Mouse (Mus musculus): ENCODE results near the gene Fezf2. TPM values are rescaled to one million over a fixed set of nuclear protein-coding genes. Genes with fewer than 3 reads are reported as not detected.

The Fezf2 gene
- polyA plus RNA-seq, 1 experiment from 2014 or later: not detected

GRCm38 (mm10) chr14:12337998-12338809, 9.8 kb downstream of the Fezf2 start:
- Histone ChIP-seq H3K27me3 (replicated peaks; ENCODE audit: control insufficient read depth, insufficient read depth, low read length) (peaks cover 72% of the 10 kb centered on the region), H3K4me1 (ENCODE audit: control insufficient read depth, insufficient read depth, low read length) (0 out of 2 replicates have a peak, but pooled peaks cover 3% of the 10 kb centered on the region), H3K9ac (ENCODE audit: low read depth, low read length) (no peak overlapping the region), H3K27ac (ENCODE audit: low read length) (no peak overlapping the region), H3K4me2 (ENCODE audit: low read depth, low read length) (no peak overlapping the region), H3K9me3 (ENCODE audit: control insufficient read depth, low read length) (no peaks in the 10 kb centered on the region), H3K4me3 (ENCODE audit: low read length) (no peak overlapping the region), H3K36me3 (ENCODE audit: control insufficient read depth, insufficient read depth, low read length) (no peaks in the 10 kb centered on the region)
- no peak for ATAC-seq
- 2% methylated on average over 16 of the region's 16 CpGs for WGBS

- Histone ChIP-seq H3K27me3 (replicated peaks; ENCODE audit: control insufficient read depth, insufficient read depth, low read length) (peaks cover 65% of the 10 kb centered on the region), H3K4me1 (ENCODE audit: control insufficient read depth, insufficient read depth, low read length) (0 out of 2 replicates have a peak, but pooled peaks cover 3% of the 10 kb centered on the region), H3K9me3 (ENCODE audit: control insufficient read depth, low read length) (no peaks in the 10 kb centered on the region), H3K9ac (ENCODE audit: low read depth, low read length) (no peak overlapping the region), H3K36me3 (ENCODE audit: control insufficient read depth, insufficient read depth, low read length) (no peaks in the 10 kb centered on the region), H3K4me2 (ENCODE audit: low read depth, low read length) (no peak overlapping the region), H3K4me3 (ENCODE audit: low read length) (no peak overlapping the region), H3K27ac (ENCODE audit: low read length) (no peak overlapping the region)
- 8% methylated on average over 8 of the region's 8 CpGs for WGBS
- ATAC-seq: no peak
These were observed 10.5 kb downstream of the Fezf2 start for GRCm38 (mm10) chr14:12337421-12337997.

- no peaks in the 10 kb centered on the region for H3K9me3 ChIP-seq (ENCODE audit: control insufficient read depth, low read length)
- H3K27me3 ChIP-seq (replicated peaks; ENCODE audit: control insufficient read depth, insufficient read depth, low read length): peaks cover 41% of the 10 kb centered on the region
- 43% methylated on average over 7 of the region's 7 CpGs for WGBS
- H3K36me3 ChIP-seq (ENCODE audit: control insufficient read depth, insufficient read depth, low read length): no peaks in the 10 kb centered on the region
- no peak overlapping the region for H3K9ac ChIP-seq (ENCODE audit: low read depth, low read length)
- no peak overlapping the region for H3K4me3 ChIP-seq (ENCODE audit: low read length)
- H3K4me2 ChIP-seq (ENCODE audit: low read depth, low read length): no peak overlapping the region
- H3K4me1 ChIP-seq (ENCODE audit: control insufficient read depth, insufficient read depth, low read length): no peaks in the 10 kb centered on the region
- no peak for ATAC-seq
- H3K27ac ChIP-seq (ENCODE audit: low read length): no peak overlapping the region
These were observed 13.1 kb downstream of the Fezf2 start for GRCm38 (mm10) chr14:12334925-12335324.

GRCm38 (mm10) chr14:12333622-12334021, 14.4 kb downstream of the Fezf2 start:
- Histone ChIP-seq H3K9ac (ENCODE audit: low read depth, low read length) (no peak overlapping the region), H3K27ac (ENCODE audit: low read length) (no peak overlapping the region), H3K36me3 (ENCODE audit: control insufficient read depth, insufficient read depth, low read length) (no peaks in the 10 kb centered on the region), H3K27me3 (replicated peaks; ENCODE audit: control insufficient read depth, insufficient read depth, low read length) (peaks cover 31% of the 10 kb centered on the region), H3K4me3 (ENCODE audit: low read length) (no peak overlapping the region), H3K4me1 (ENCODE audit: control insufficient read depth, insufficient read depth, low read length) (no peaks in the 10 kb centered on the region), H3K9me3 (ENCODE audit: control insufficient read depth, low read length) (no peaks in the 10 kb centered on the region), H3K4me2 (ENCODE audit: low read depth, low read length) (no peak overlapping the region)
- ATAC-seq: no peak
- 72% methylated on average over 7 of the region's 7 CpGs for WGBS

- Histone ChIP-seq H3K27me3 (replicated peaks; ENCODE audit: control insufficient read depth, insufficient read depth, low read length) (no peaks in the 10 kb centered on the region), H3K4me3 (ENCODE audit: low read length) (no peak overlapping the region), H3K9me3 (ENCODE audit: control insufficient read depth, low read length) (no peaks in the 10 kb centered on the region), H3K27ac (ENCODE audit: low read length) (no peak overlapping the region), H3K4me1 (ENCODE audit: control insufficient read depth, insufficient read depth, low read length) (0 out of 2 replicates have a peak, but pooled peaks cover 3% of the 10 kb centered on the region), H3K4me2 (ENCODE audit: low read depth, low read length) (no peak overlapping the region), H3K9ac (ENCODE audit: low read depth, low read length) (no peak overlapping the region), H3K36me3 (ENCODE audit: control insufficient read depth, insufficient read depth, low read length) (0 out of 2 replicates have a peak, but pooled peaks cover 2% of the 10 kb centered on the region)
- 56% methylated on average over 2 of the region's 2 CpGs for WGBS
- no peak for ATAC-seq
These were observed 44.9 kb downstream of the Fezf2 start for GRCm38 (mm10) chr14:12303106-12303505.

- Histone ChIP-seq H3K4me3 (ENCODE audit: low read length) (no peak overlapping the region), H3K9ac (ENCODE audit: low read depth, low read length) (no peak overlapping the region), H3K27ac (ENCODE audit: low read length) (no peak overlapping the region), H3K36me3 (ENCODE audit: control insufficient read depth, insufficient read depth, low read length) (0 out of 2 replicates have a peak, but pooled peaks cover 2% of the 10 kb centered on the region), H3K4me2 (ENCODE audit: low read depth, low read length) (no peak overlapping the region), H3K4me1 (ENCODE audit: control insufficient read depth, insufficient read depth, low read length) (0 out of 2 replicates have a peak, but pooled peaks cover 3% of the 10 kb centered on the region), H3K9me3 (ENCODE audit: control insufficient read depth, low read length) (no peaks in the 10 kb centered on the region), H3K27me3 (replicated peaks; ENCODE audit: control insufficient read depth, insufficient read depth, low read length) (no peaks in the 10 kb centered on the region)
- ATAC-seq: no peak
- 76% methylated on average over 3 of the region's 3 CpGs for WGBS
These were observed 47.3 kb downstream of the Fezf2 start for GRCm38 (mm10) chr14:12300677-12301076.

GRCm38 (mm10) chr14:12300275-12300674, 47.7 kb downstream of the Fezf2 start:
- no peak for ATAC-seq
- H3K4me2 ChIP-seq (ENCODE audit: low read depth, low read length): no peak overlapping the region
- H3K9me3 ChIP-seq (ENCODE audit: control insufficient read depth, low read length): no peaks in the 10 kb centered on the region
- no peak overlapping the region for H3K9ac ChIP-seq (ENCODE audit: low read depth, low read length)
- 83% methylated on average over 4 of the region's 4 CpGs for WGBS
- H3K4me3 ChIP-seq (ENCODE audit: low read length): no peak overlapping the region
- H3K36me3 ChIP-seq (ENCODE audit: control insufficient read depth, insufficient read depth, low read length): 0 out of 2 replicates have a peak, but pooled peaks cover 2% of the 10 kb centered on the region
- H3K4me1 ChIP-seq (ENCODE audit: control insufficient read depth, insufficient read depth, low read length): 0 out of 2 replicates have a peak, but pooled peaks cover 3% of the 10 kb centered on the region
- H3K27me3 ChIP-seq (replicated peaks; ENCODE audit: control insufficient read depth, insufficient read depth, low read length): no peaks in the 10 kb centered on the region
- H3K27ac ChIP-seq (ENCODE audit: low read length): no peak overlapping the region

- 0 out of 2 replicates have a peak, but pooled peaks cover 2% of the 10 kb centered on the region for H3K36me3 ChIP-seq (ENCODE audit: control insufficient read depth, insufficient read depth, low read length)
- 85% methylated on average over 6 of the region's 6 CpGs for WGBS
- H3K9me3 ChIP-seq (ENCODE audit: control insufficient read depth, low read length): no peaks in the 10 kb centered on the region
- H3K4me1 ChIP-seq (ENCODE audit: control insufficient read depth, insufficient read depth, low read length): 0 out of 2 replicates have a peak, but pooled peaks cover 3% of the 10 kb centered on the region
- no peak overlapping the region for H3K9ac ChIP-seq (ENCODE audit: low read depth, low read length)
- no peaks in the 10 kb centered on the region for H3K27me3 ChIP-seq (replicated peaks; ENCODE audit: control insufficient read depth, insufficient read depth, low read length)
- H3K4me3 ChIP-seq (ENCODE audit: low read length): no peak overlapping the region
- H3K27ac ChIP-seq (ENCODE audit: low read length): no peak overlapping the region
- ATAC-seq: no peak
- H3K4me2 ChIP-seq (ENCODE audit: low read depth, low read length): no peak overlapping the region
These were observed 48.3 kb downstream of the Fezf2 start for GRCm38 (mm10) chr14:12299654-12300053.

- Histone ChIP-seq H3K36me3 (ENCODE audit: control insufficient read depth, insufficient read depth, low read length) (0 out of 2 replicates have a peak, but pooled peaks cover 2% of the 10 kb centered on the region), H3K4me1 (ENCODE audit: control insufficient read depth, insufficient read depth, low read length) (0 out of 2 replicates have a peak, but pooled peaks cover 3% of the 10 kb centered on the region), H3K4me3 (ENCODE audit: low read length) (no peak overlapping the region), H3K27ac (ENCODE audit: low read length) (no peak overlapping the region), H3K9me3 (ENCODE audit: control insufficient read depth, low read length) (no peaks in the 10 kb centered on the region), H3K27me3 (replicated peaks; ENCODE audit: control insufficient read depth, insufficient read depth, low read length) (no peaks in the 10 kb centered on the region), H3K9ac (ENCODE audit: low read depth, low read length) (no peak overlapping the region), H3K4me2 (ENCODE audit: low read depth, low read length) (no peak overlapping the region)
- no peak for ATAC-seq
These were observed 48.8 kb downstream of the Fezf2 start for GRCm38 (mm10) chr14:12299171-12299570.

Measured in intestine, embryonic 16.5 days (tissue).